Mouse (Mus musculus): ENCODE measurements at regions not wholly inside any gene's neighbourhood (a gene's known extent, or its start where the extent isn't known, plus 50 kb on each side); places are given as distances from the start of the nearest gene placed in this dataset.
"Not testable (repeated sequence)": the region's sequence is repeated elsewhere in the genome, so short reads cannot be mapped to it uniquely, and the experiment has no call there.

DNA sequence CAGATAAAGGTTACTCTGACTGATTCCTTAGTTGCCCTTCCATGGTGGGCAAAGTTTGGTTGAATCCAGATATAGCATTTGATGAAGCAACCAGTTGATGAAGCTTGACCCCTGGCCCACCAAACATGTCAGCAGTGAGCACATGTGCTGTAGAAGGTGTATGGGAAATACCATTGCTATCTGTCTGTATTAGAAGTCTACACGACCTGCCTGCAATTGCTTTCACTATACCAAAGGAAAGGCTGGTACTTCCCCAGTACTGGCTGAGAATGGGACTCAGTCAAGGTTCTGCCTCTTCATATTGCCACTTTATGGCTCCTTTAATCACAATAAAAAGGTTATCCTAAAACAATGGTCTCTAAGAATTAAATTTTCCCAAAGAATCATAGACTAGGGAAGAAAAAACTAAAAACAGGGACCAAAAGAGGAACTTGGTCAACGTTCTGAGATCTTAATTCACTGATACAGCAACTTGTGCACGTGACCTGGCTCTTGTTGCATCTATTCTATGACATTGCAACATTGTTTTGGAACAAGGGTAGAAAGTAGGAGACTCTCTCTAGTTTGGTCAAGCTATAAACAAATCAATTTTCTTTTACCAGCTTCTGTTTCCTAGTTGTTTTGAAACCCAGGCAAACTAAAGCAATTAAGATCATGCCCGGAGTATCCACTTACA lies 284.0 kb downstream of the Rapgef2 start:
- DNase-seq (ENCODE audit: extremely low read depth, insufficient read length, low spot score): no peak

DNA sequence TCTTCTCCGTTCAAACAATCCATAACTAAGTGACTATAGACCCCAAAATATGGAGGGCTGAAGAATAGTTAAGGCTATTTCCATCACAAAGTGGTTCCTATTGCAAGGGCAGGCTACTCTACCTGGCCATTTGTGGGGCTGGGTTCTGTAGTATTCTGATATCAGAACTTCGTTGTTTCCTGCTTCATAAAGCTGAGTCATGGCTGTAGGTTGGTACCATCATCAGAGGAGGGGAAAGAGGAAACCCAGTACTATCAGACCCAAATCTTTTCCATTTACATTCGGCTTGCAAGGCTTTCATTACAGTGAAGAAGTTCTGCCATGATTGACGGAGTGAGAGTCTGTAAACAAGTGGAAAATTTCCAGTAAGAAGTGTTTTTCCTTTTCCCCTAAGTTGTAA lies 284.6 kb downstream of the Rapgef2 start:
- DNase-seq (ENCODE audit: extremely low read depth, insufficient read length, low spot score): no peak

DNA sequence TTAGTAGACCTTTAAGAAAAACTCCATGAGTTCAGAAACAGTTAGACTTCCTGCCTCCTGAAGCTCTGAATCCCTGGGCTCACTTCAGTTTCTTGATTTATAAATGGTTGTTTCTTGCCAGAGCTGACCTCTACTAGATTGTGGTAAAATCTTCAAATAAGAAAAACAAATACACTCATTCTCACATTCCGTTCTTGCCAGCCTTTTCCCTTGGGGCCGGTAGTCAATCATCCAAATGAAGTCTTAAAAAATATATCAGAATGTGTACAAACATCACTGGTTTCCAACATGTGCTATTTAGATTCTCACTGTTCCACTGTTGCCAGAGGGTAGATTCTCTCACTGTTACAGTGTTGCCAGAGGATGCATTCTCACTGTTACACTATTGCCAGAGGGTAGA lies 286.0 kb downstream of the Rapgef2 start:
- no peak for DNase-seq (ENCODE audit: extremely low read depth, insufficient read length, low spot score)

DNA sequence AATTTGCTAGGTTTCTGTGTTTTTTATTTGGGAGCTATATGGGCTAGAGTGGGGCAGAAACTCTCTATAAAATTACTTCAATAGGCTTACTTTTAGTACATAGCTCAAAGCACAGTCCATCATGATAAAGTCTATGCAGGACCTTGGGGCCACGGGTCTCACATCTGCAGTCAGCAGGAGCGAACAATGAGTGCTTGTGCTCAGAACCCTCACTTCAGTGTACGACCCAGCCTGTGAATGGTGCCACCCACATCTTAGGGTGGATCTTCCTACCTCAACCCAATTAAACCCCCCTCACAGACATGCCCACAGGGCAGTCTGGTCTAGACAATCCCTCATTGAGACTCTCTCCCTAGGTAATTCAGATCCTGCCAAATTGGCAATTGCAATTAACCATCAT lies 286.5 kb downstream of the Rapgef2 start:
- no peak for DNase-seq (ENCODE audit: extremely low read depth, insufficient read length, low spot score)

DNA sequence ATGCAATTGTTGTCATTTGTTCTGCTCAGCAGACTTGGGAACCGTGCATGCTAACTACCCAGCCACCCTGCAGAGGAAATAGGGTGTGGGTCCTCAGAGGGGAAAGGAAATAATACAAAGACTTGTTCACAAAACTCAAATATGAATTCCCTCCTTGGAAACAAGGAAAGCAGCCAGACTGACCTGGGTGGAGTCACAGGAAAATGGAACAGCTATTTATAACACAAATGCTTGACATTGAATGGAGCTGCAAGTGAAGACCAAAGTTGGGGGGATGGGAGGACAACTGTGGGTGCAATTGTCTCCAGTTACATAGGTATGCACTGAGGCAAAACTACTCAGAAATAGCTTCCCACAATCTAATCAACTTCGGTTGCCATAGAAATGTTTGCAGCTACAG lies 298.2 kb downstream of the Rapgef2 start:
- DNase-seq (ENCODE audit: extremely low read depth, insufficient read length, low spot score): no peak

DNA sequence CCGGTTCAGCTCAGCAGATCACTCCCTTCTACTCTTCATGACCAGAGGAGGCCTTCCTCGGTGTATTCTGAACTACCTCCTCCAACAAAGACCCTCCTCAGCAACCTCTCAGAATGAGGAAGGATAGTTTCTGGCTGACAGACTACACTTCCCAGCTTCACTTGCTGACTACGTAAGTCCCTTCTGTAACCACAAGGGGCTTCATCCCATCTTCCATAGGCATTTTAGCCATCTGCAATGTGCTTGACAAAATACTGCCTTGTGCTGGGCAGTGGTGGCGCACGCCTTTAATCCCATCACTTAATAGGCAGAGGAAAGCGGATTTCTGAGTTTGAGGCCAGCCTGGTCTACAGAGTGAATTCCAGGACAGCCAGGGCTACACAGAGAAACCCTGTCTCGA lies 299.6 kb downstream of the Rapgef2 start:
- DNase-seq (ENCODE audit: extremely low read depth, insufficient read length, low spot score): no peak

DNA sequence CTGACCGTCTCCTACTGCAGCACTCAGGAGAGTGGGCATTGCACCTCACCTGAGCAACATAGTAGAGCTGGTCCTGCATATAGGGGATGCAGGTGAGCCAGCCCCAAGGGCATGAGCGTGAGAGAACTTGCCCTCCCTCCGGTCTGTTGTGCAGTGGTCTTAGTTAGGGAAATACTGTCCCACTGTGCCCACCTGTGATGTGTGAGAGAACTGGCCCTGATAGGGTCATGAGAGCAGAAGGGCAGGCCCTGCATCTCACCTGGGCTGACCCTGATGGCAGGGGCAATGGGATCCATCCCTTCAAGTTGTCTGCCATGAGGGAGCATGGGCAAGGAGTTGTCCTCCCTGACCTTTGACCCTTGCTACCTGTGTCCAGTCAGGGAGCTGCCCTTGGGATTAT lies 305.3 kb downstream of the Rapgef2 start:
- DNase-seq (ENCODE audit: extremely low read depth, insufficient read length, low spot score): no peak

DNA sequence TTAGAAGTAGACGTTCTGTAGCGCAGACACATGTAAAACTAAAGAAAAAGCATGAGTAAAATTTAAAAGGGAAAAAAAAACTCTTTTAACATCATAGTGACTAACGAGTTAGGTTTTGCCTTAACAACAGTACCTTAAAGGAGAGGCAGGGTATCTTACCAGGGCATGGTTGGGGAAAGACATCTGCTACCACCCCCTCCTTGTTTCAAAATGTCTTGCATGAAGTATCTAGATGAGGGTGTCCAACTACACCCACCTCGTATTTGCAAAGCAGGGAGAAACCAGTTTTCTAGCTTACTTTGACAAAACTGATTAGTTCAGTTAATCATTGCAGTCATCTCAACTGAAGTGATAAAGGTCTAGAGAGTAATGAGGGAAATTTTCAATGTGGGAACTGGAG lies 307.5 kb downstream of the Rapgef2 start:
- DNase-seq (ENCODE audit: extremely low read depth, insufficient read length, low spot score): no peak

DNA sequence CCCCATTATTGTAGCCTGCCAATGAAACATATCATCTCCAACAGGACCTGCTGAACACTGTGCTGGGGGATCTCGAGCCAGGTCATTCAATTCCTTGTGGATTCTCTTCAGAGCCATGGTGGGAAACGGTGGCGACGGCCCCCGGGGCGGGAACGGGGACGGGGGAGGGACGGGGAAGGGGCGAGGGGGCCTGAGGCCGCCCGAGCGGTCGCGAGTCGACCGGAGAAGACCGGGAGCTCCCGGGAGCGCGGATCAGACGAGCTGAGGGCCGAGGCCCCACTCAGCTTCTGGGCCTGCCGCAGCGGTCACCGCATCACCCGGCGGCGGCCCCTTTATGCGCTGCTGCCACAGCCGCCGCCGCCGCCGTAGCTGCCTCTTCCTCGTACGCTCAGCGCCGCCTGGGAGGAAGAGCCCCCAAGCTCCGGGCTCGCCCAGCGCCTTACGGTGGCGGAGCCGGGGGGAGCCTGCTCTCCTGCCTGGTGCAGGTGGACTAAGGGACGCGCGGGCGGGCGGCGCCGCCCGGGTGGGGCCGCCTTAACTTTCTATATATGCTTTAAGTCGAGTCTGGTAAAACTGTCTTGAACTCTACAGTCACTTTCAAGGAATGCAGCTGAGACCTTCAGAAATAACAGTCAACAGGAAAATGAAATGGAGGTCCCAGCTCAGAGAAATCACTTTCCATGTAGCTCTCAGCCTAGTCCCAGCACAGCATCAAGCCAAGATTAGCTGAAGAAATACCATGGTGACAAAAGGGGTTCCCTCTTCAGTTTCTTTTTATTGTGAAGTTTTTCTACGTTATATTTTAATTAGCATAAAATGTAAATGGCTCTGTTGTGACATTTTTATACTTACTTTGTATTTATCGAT lies 319.4 kb downstream of the Rapgef2 start:
- not testable (repeated sequence) for DNase-seq (ENCODE audit: extremely low read depth, insufficient read length, low spot score)

DNA sequence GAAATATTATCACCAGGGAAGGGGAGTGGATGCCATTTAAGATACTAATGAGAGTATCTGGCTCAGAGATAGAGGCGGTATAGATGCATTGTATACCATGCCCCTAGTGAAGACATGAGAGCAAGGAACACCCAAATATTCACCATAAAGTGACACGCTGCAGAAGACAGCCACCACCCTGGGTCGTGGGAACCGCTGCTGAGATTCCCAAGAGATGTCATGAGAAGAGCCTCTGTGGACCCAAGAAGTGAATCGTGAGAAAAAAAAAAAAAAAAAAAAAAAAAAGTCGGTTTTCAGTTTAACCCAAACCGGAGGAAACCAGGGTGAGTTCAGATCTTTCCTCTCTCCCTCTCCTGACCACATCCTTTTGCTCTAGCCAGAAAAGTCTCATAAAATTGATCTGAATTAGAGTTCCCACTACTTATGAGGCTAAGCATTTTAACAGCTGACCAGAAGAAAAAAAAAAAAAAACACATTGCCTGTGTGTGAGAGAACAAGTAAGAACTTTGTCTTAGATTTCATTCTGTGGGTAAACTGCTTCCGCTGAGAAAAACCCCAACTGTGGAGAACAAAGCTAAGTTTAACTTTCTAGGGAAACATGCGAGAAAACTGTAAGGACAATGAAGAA lies 322.0 kb downstream of the Rapgef2 start:
- DNase-seq (ENCODE audit: extremely low read depth, insufficient read length, low spot score): no peak

DNA sequence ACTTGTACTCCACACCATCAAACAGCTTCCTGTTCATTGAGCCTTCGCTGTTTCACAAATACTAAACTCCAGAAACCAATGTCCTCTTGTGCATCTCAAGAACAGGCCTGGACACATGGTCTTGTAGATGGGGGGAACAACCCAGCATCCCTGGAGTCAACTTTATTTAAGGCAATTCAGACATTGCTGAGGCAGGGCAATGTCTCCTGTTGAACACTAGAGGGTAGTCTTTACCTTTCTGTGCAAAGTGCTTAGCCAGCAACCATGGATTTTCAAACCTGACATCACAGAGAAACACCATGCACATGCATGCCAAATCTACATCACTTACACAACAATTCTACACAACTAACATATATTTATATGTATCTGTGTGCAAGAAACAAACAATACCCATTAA lies 327.5 kb downstream of the Rapgef2 start:
- no peak for DNase-seq (ENCODE audit: extremely low read depth, insufficient read length, low spot score)

DNA sequence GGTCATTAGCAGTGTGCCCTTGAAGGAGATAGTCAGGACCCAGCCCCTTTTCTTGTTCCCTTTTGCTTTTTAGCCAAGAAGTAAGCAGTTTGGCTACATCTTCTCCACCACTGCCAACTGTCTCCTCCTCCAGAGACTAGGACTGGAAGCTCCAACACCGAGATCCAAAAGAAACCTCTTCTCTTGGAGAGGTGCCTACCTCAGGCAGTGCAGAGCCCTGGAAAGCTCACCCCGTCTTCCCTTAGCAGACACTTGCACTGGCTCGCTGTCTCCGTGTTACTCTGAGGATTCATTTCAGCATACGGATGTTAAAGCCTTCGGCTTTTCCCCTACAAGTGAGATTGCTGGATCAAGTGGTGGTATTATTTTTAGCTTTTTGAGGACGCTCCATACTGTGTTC lies 331.0 kb downstream of the Rapgef2 start:
- no peak for DNase-seq (ENCODE audit: extremely low read depth, insufficient read length, low spot score)

DNA sequence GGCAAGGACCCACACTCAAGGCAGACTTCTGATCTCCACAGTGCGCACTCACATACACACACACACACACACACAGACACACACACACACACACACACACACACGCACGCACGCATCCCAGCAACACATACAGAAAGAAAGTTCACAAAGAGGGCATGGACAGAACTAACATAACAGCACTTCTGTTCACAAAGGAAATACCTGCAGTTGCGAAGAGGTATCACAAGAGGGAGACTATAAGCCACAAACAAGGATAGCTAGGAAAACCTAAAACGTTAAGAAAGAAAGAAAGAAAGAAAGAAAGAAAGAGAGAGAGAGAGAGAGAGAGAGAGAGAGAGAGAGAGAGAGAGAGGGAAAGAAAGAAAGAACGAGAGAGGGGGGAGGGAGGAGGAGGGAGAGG lies 336.9 kb downstream of the Rapgef2 start:
- DNase-seq (ENCODE audit: extremely low read depth, insufficient read length, low spot score): not testable (repeated sequence)

DNA sequence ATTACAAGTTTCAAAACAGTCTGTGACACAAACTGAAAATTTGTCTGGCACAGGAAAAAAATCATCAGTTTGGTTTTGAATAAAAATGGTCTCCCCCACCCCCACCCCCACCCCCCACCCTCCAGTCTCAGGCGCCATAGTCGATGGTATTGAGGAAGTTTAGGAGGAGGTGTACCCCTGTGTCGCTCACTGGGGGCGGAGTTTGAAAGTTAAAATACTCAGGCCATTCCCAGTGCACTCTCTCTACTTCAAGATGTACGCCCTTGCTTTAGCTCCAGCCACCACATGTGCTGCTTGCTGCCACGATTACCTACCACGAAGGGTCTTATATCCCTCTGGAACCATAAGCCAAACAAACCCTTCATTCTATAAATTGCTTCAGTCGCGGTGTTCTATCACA lies 337.6 kb downstream of the Rapgef2 start:
- no peak for DNase-seq (ENCODE audit: extremely low read depth, insufficient read length, low spot score)

DNA sequence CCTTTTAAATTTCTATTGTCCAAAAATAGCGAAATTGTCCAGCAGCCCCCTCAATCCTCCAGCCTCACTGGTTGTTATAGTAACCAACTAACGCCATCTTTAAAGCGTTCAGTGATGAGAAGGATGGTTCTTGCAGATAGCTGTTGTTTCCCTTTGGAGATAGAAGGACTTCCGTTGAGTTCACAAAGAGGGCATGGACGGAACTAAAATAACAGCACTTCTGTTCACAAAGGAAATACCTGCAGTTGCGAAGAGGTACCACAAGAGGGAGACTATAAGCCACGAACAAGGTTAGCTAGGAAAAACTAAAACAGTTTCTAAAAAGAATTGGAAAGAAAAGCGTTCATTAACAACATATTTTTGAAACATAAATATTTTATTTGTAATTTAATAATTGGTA lies 338.1 kb downstream of the Rapgef2 start:
- no peak for DNase-seq (ENCODE audit: extremely low read depth, insufficient read length, low spot score)

DNA sequence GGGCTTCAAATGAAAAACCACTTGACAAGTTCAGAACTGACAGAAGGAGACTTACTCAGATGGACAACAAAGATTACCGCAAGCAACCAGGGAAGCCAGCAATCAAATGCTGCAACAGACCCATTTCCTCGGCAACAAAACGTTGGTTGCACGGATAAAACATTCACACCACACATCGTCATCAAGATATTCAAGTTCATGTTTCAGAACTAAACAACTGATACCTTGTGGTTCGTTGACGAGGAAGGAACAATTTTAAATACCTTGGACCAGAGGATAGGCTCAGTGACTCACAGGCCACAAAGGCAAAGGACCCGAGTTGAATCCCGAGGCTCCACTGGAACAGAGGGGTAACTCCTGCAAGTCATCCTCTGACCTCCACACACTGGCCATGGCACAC lies 339.1 kb downstream of the Rapgef2 start:
- DNase-seq (ENCODE audit: extremely low read depth, insufficient read length, low spot score): no peak

DNA sequence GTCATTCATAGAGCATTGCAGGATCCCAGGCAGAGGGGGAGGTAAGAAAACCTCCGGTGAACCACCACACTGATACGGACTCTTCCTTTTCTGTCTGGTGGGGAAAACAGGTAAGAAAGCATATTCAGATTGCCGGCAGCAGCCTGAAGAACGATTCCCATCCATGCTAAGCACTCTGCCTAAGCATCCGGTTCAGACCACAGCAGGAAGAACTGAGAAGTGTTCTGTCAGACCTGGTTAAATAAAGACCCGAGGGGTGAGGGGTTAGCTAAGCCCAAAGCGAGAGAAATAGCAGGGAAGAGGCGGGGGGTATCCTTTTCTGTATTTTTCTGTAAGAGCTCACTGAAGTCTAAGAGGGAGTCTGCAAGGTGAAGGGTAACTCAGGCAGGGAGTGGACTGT lies 342.1 kb downstream of the Rapgef2 start:
- DNase-seq (ENCODE audit: extremely low read depth, insufficient read length, low spot score): no peak

DNA sequence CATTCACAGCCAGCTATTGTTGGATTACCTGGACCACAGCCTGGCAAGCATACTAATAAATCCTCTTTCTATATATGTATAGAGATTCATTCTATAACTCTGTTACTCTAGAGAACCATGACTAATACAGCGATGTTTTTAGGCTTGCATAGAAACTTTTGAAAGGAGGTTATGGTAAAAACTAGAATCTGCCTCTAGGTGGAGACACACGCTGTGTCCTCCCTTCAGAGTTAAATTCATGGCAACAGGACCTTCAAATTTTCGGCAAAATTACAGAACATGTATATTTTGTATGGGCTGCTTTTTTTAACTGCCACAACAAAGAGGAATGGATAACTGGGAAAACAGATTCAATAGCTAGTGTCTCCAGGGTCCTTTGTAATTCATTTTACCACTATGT lies 353.3 kb downstream of the Rapgef2 start:
- no peak for DNase-seq (ENCODE audit: extremely low read depth, insufficient read length, low spot score)

DNA sequence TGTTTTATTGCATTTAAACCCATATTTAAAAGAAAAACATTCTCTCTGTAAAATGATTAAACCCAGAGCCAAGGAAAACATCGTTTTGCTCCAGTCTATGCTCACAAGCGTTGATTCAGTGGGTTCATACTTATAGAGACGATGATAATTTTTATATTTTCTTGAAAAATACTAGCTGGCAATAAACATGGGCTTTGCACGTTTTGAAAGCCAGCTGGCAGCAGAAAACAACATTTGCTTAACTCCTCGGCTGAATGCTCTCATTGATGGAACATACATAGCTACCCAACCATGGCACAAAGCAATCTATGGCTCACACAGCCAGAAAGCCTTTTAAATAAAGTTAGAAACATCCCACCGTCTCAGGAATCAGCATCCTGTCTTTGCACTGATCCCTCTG lies 366.5 kb downstream of the Rapgef2 start:
- DNase-seq (ENCODE audit: extremely low read depth, insufficient read length, low spot score): no peak

DNA sequence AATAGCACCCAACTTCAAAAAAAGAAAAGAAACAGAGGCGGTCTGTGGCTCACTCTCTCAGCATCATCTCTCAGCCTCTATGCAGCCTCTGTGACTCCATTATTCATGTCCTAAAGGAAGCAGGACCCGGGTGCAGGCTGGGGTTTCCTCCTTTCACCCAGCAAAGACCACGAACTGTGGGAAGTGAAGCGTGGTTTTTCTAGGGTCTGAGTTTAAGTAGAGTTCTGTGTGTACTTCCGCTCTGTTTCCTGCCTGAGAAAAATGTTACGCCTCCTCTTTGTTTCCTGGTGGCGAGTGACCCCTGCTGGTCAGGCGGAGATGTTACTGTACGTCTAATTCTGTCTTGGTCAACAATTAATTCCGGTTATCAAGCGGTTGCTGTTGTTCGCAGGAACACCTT lies 366.9 kb downstream of the Rapgef2 start:
- peak; percentile 18 for DNase-seq (ENCODE audit: extremely low read depth, insufficient read length, low spot score)

DNA sequence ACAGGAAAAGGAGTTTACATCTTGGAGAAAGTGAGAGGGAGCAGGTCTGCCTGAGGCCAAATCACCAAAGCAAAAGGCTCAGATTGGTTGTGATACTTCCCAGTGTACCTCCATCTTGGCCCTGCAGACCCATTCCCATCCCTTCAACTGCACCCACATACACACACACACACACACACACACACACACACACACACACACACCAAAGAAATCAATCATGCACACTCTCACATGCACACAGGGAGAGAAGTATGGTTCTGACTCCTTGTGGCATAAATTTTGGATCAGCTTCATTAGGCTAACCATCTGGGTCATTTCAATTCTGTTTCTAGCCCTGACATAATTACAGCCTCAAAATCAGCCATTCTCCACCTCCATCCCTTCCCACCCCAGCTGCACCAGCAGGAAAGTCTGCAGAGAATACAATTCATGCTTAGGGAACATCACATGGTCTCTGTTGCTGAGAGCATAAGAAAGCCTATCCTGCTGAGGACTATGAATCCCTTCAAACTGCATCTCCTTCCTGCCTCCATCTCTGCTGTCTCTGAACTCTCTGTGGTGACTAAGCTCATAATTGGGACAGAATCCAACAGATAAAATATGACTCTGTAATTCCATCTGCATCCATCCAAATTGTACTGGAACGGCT lies 378.0 kb downstream of the Rapgef2 start:
- DNase-seq (ENCODE audit: extremely low read depth, insufficient read length, low spot score): no peak
